Mouse (Mus musculus) megakaryocyte, embryonic 14.5 days (primary cell): ENCODE data around the gene Rhot2.

Experiments
- FLI1 ChIP-seq: IDR thresholded peaks from 2 replicates; pipeline ENCODE4 v1.6.1; 2012; ENCODE audit warnings: low read length, inconsistent platforms, mixed read lengths
- GATA1 ChIP-seq: IDR thresholded peaks from 3 replicates; pipeline ENCODE4 v1.6.1; 2012; ENCODE audit warnings: mixed read lengths, low read length, inconsistent platforms, borderline replicate concordance

- no peak for TF ChIP-seq GATA1
- no peak for TF ChIP-seq FLI1
Measured at GRCm38 (mm10) chr17:25834595-25835222, 9.9 kb downstream of the Rhot2 start.
